Mouse (Mus musculus) heart, postnatal 36 days (tissue): ENCODE measurements around the gene Gmfg. TPM values are rescaled to one million over a fixed set of nuclear protein-coding genes. Genes with fewer than 3 reads are reported as not detected.

ENCODE experiments used
- DNase-seq, 2 experiments: peaks; one replicate each; pipeline ENCODE4 v3.0.0; 2021 to 2022
- intact Hi-C: fragments of 180-260 bp; cut with DNase I; formaldehyde crosslinking; loops from one replicate; pipeline ENCODE4 v1.15.1; 2025
- total RNA-seq, 2 experiments: library from RNA; stranded (reverse); gene quantifications; 2 replicates each; pipeline ENCODE4 v1.2.3; 2021

The Gmfg gene
- total RNA-seq, 2 experiments from 2014 or later: 4.6 to 7.2 TPM

DNA sequence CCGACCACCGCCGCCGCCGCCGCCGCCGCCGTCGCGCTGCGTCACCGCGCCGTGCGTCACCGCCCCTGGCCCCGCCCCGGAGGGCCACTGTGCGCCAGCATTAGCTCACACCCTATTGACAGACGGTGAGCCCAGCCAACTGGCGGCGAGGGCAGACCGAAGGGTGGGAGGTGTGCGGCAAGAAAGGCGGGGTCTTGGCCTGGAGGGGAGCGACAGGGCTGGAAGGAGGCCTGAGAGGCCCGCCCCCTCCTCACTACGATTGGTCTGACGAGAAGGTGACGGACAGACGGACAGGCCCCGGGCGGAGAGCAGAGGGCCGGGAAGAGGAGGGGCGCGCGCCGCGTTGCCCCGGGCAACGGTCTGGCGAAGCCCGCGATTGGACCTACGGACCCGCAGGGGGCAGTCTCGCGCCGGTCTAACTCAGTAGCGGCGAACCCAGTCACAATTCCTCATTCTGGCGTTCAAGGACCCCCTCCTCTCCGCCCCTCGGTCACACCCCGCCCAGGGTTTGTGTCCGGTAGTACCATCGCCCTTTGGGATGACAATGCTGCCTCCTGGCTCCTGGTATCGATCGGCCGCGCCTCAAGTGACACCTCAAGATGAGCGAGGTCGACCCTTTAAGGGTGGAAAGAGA, 859 bp upstream of the Gmfg start:
- intact Hi-C loops: loop anchor here (2.0 kb wide), 1 partner anchor 164 kb away; no protein-coding TSS in a partner anchor
- DNase-seq: peak; percentile 99 to 100

- intact Hi-C loops: loop anchor here (2.0 kb wide), 1 partner anchor 163 kb away; no protein-coding TSS in a partner anchor
- DNase-seq: no peak
Measured at GRCm38 (mm10) chr7:28437964-28438363, 717 bp downstream of the Gmfg start.

GRCm38 (mm10) chr7:28438771-28439170, 1.5 kb downstream of the Gmfg start:
- intact Hi-C loops: no loop called here
- DNase-seq: no peak

GRCm38 (mm10) chr7:28440739-28441138, 3.5 kb downstream of the Gmfg start:
- intact Hi-C loops: no loop called here
- DNase-seq: peak; percentile 34 to 38

- intact Hi-C loops: no loop called here
- no peak for DNase-seq
Measured at GRCm38 (mm10) chr7:28441776-28442485, 4.7 kb downstream of the Gmfg start.

DNA sequence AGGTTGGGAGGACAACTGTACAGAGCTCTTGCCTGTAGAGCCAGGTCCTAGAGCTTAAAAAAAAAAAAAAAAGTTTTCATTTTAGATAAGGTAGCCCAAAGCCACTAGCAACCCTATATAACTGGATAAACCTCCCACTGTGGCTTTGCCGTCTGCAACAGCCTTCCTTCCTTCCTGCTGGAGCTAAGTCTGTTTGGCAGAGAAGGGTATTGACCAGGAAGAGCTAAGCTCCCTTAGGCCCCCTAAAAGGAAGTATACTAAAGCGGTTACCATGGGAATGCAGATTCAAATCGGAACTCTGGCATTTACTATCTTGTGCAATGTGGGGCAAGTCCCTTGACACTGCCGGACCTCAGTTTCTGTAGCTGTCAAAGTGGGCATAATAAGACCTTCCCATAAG, 5.4 kb downstream of the Gmfg start:
- intact Hi-C loops: no loop called here
- no peak for DNase-seq

DNA sequence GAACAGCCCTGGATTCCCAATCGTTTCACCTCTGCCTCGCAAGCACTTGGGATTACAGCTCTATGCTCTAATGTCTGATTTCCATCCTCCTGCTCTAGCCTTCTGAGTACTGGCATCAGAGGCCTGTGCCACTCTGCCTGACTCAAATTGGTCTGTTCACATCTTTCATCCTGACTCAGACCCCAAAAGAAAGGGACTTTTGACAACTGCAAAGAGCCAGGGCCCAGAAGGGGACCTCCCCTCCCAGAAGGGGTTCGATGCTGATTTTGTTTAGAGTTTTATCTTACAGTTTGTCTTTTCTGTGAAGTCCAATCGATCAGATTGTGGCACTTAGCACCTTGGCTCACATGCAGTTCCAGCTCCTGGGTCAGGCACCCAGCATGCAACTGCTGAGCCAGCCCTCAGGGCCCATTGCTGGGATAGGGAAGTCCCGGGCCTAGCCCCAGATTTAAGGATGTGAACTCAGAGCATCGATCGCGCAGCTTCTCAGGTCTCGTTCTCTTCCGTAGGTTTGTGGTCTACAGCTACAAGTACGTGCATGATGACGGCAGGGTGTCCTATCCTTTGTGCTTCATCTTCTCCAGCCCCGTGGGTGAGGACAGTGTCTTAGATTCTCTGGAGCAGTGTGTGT, 7.2 kb downstream of the Gmfg start:
- no peak for DNase-seq
- intact Hi-C loops: no loop called here

DNA sequence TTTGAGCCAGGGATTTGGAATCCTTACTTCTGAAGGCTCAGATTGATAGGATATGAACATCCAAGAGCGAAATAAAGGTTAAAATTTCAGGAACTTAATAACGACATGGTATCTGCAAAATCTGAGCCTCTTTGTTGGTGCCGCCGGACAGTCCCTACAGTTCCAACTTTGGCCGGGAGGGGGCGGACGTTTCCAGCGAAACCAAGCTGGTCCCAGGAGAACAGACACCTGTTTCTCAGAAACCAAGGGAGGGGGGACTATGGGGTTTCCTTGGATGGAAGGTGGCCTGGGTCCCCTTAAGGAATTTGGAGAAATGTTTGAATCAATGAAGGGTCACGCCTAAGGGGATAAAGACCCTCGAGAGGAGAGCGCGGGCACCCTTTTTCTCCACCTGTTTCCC, 9.2 kb downstream of the Gmfg start:
- intact Hi-C loops: loop anchor here (1.0 to 5.0 kb wide), 3 partner anchors 82 to 281 kb away; no protein-coding TSS in a partner anchor
- DNase-seq: peak; percentile 82 to 93

DNA sequence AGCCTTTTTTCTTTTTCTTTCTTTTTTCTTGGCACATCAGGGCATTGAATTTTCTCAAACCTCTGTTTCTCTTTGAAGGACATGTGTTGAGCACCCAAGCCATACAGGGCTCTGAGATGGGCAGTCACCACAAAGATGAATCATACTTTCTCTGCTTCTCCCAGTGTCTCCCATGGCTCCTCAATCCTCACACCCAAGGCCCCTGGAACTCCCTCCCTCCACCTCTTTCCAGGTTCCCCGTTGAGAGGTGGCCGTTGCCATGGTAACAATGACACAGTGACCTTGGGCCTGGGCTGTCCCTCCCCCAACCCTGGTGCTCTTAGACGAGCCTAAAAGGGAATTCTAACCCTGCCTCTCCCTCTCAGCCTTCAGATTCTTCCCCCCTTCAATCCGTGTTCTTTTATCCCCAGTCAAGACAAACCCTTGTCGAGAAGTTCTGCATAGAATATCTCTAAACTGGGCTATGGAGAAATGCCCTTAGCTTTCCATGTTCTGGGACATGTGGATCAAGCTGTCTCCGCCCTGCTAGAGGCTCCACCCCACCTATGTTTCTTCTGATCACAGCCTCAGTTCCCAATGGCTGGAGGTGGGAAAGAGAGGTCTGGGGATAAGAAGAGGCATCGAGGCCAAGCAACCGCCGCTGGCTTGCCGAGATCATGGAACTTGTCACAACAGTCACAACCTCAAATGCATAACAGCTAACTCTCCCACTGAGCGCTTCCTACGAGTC, 10.0 kb downstream of the Gmfg start:
- intact Hi-C loops: loop anchor here (5.0 kb wide), 1 partner anchor 280 kb away; no protein-coding TSS in a partner anchor
- no peak for DNase-seq

DNA sequence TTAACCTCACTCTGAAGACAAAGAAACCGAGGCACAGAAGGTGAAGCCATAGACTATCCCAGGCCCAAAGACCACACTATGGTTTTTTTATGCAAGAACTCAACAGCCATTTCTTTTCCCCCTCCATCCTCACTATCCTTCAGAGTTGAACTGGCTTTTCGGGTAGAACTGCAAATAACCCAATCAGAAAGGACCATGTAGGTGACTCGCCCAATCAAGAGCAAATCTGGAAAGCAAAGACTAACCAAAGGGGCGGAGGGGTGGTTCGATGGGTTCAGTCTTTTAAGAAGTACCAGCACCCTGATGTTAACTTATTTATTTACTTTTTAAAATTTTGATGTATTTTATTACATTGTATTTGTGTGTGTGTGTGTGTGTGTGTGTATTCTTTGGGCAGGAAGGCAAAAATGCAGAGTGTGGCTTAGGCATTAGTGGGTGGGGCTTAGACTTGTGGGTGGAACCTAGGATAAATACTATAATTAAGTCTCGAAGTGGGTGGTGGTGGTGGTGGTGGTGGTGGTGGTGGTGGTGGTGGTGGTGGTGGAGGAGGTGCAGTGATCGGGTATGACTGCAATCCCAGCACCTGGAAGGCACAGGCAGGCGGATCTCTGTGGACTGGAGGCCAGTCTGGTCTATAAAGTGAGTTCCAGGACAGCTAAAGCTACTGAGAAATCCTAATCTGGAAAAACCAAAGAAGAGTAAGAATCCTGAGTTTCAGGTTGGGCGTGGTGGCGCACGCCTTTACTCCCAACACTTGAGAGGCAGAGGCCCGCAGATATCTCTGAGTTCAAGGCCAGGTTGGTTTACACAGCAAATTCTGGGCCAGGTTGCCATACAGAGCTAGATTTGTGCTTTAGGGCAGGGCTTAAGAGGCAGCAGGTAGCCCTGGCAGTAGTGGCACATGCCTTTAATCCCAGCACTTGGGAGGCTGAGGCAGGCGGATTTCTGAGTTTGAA, 10.9 kb downstream of the Gmfg start:
- DNase-seq: no peak
- intact Hi-C loops: loop anchor here (5.0 kb wide), 1 partner anchor 279 kb away; no protein-coding TSS in a partner anchor

DNA sequence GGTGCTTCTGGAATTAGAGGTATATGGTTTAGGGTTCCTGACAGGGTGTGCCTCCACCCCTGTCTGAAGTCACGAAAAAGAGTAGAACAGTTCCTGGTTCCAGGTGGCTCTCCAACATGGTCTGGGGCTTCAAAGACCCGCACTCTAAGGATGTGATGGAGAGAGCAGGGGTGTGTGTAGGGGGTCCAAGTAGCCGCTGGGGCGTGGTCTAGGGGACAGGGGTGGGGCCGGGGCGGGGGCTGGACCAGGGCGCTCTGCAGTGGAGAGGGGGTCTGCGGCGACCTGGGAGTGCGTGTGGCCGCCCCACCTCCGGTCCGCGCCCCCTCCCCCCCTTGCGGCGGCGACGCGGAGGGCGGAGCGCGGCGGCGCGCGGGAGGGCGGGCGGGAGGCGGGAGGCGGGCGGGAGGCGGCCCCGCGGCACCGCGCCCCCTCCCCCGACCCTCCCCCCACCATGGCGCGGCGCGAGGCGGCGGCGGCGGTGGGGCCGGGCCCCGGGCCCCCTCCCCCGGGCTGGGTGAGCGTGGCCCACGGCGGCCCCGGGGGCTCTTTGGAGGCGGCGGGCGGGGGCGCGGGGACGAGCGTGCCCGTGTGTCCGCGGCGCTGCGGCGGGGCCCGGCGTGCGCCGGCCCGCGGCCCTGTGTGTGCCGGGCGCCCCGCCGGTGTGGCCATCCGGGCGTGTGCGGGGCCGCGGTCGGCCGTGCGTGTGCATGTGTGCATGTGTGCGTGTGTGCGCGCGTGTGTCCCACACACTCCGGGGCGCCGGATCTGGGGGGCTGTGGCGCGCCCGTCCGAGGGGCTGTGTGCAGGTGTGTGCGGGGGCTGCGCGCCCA, 14.5 kb downstream of the Gmfg start, which contains the start of gene Lrfn1:
TSS of gene Lrfn1 (plus strand) at position 450 of the 830 bp plus-strand sequence.
- DNase-seq: no peak
- intact Hi-C loops: no loop called here

DNA sequence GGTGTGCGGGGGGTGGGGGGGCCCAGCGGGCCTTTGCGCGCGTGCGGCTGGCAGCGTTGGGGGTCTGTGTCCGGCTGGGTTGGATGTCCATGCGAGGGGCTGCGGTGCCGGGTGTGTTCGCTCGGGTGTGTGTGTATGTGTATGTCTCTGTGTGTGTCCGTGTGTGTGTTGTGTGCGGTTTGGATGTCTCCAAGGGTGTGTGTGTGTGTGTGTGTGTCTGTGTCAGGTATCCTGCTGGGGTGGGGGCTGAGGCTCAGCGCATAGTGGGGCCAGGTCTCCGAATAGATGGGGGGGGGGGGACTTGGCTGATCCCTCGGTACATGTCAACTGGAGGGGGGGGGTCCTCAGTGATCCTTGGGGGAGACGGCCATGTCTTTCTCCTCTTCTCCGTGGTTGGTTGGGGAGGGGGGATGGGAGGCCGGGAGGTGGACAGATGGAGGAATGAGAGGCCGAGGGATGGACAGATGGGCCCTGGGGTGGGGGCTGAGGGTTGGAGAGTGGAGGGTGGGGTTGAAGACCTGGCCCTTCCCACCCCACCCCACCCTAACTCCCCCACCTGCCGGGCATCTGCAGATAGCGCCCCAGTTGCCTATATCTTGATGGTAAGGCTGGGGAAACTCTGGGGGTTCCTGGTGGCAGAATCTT, 15.2 kb downstream of the Gmfg start:
- DNase-seq: no peak
- intact Hi-C loops: no loop called here

DNA sequence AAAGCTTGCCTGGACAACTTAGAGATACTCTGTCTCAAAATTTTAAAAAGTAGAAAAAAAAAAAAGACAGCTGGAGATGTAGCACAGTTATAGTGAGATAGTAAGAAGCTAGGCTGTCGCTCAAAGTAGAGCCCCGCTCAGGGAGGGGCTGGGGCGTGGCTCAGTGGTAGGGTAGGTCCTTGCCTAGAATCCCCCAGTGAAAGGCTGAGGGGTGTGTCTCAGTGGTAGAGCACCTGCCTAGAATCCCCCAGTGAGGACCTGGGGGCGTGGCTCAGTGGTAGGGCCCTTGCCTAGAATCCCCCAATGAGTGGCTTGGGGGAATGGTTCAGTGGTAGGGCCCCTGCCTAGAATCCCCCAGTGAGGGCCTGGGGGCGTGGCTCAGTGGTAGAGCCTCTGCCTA, 23.1 kb downstream of the Gmfg start:
- intact Hi-C loops: no loop called here
- no peak for DNase-seq

DNA sequence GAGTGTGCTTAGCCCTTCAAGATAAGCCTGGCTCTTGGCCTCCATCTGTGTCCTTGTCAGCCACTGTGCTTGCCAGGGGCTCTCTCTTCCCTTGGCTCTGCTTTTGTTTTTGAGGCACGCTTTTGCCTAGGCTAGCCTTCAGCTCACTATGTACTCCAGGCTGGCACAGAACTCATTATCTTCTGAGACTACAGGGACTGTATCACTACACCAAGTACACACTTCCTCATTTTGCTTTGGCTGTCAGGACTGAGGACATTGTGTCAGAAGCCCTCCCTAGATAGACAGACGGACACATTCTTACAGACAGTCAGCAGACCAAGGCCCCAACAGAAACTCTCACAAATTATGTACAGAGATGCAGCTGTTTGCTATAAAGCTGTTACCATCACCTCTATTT, 25.5 kb downstream of the Gmfg start:
- DNase-seq: no peak
- intact Hi-C loops: no loop called here

DNA sequence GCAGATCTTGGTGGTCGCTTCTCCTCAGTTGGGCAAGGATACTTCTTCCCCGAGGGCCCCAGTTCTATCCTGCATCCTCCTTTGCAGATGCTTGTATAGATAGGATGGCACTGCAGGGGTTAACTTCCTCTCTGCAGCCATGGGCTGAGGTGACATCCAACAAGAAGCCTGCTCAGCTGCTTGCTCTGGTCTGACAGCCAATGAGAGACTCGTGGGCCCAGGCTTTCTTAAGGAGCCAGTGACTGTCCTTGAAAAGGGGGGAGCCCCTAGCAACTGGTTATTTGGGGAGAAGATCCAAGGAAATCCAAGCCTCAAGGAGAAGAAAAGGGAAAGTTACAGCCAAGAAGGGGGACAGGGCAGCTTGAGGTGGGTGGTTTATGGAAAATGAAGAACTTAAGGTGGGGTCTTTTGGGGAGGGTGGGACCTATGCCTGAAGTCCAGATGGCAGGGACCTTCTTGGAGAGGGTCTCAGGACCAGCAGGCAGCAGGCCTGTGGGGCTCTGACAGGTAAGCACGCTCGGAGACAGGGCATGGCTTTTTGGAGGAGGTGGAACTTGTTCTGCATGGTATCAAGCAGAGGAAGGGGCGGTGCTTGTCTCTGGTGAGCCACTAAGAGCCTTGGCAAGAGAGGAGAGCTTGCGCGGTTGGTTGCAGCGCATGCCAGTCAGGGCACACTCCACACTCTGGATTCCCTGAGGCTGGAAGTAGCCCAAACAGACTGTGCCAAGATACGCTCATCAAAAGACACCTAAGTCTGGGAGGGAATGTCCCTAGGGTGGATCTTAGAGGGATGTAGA, 27.4 kb downstream of the Gmfg start:
- intact Hi-C loops: no loop called here
- DNase-seq: no peak

GRCm38 (mm10) chr7:28466721-28467212, 29.5 kb downstream of the Gmfg start:
- no peak for DNase-seq
- intact Hi-C loops: no loop called here

- intact Hi-C loops: no loop called here
- peak; percentile 37 to 38 for DNase-seq
Measured at GRCm38 (mm10) chr7:28467213-28467751, 30.0 kb downstream of the Gmfg start.
